Mouse (Mus musculus) ES-E14 (cell line): Measurements from ENCODE around the gene Ddx58.

Experiments used
- CHD2 ChIP-seq: IDR thresholded peaks from 2 replicates; pipeline ENCODE4 v1.6.1; 2014; ENCODE audit warnings: mild to moderate bottlenecking, low read depth, low read length, inconsistent platforms
- HCFC1 ChIP-seq: IDR thresholded peaks from 2 replicates; pipeline ENCODE4 v1.6.1; 2012; ENCODE audit warnings: low read length, inconsistent platforms, borderline replicate concordance; ENCODE audit not compliant: insufficient read depth
- MAFK ChIP-seq: IDR thresholded peaks from 2 replicates; pipeline ENCODE4 v1.6.1; 2014; ENCODE audit warnings: mild to moderate bottlenecking, low read depth, low read length, inconsistent platforms; ENCODE audit not compliant: insufficient read depth
- ZC3H11A ChIP-seq: IDR thresholded peaks from 2 replicates; pipeline ENCODE4 v1.6.1; 2012; ENCODE audit warnings: low read depth, mild to moderate bottlenecking, inconsistent platforms, low read length, borderline replicate concordance
- ZNF384 ChIP-seq: IDR thresholded peaks from 2 replicates; pipeline ENCODE4 v1.6.1; 2012; ENCODE audit warnings: low read depth, low read length, inconsistent platforms

GRCm38 (mm10) chr4:40187956-40188355 lies 51.7 kb downstream of the Ddx58 start:
- TF ChIP-seq ZC3H11A (no peak), MAFK (no peak), ZNF384 (peak; percentile 50; the same call in 1 of the 2 replicates), HCFC1 (no peak), CHD2 (no peak)
